Mouse (Mus musculus) kidney, adult 2 months (tissue): ENCODE results near the gene Fasn.

ENCODE experiments used
- CTCF ChIP-seq: fragments of 200-500 bp; conservative IDR thresholded peaks from 2 replicates; pipeline ENCODE4 v1.5.1; 2011; ENCODE audit warnings: low read depth, mild to moderate bottlenecking, control low read depth, low read length, moderate library complexity, mixed read lengths; ENCODE audit not compliant: insufficient read depth, insufficient read length
- POLR2A ChIP-seq: fragments of 200-500 bp; IDR thresholded peaks from one replicate; pipeline ENCODE4 v1.6.1; 2011; ENCODE audit warnings: low read depth, low read length, control low read depth

DNA sequence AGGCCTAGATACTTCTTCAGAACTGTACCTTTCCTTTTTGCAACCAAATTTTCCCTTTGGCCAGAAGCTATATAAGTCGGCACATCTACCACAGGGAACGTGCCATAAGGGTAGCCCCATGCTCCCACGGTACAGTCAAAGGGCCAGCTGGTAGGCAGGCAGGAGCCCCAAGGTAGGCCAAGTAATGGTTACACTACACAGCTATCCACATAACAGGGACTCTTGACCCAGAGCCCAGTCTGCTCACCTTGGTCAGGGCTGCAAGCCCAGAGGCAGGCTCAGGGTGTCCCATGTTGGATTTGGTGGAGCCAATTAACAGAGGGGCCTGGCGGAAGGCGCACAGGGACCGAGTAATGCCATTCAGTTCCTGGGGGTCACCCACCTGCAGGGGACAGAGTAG lies 4.8 kb downstream of the Fasn start:
- TF ChIP-seq CTCF (no peak), POLR2A (no peak)
